Mouse (Mus musculus) ES-E14 (cell line): ENCODE measurements around the gene Gpc6.

ENCODE experiments used
- CHD2 ChIP-seq: IDR thresholded peaks from 2 replicates; pipeline ENCODE4 v1.6.1; 2014; ENCODE audit warnings: mild to moderate bottlenecking, low read depth, low read length, inconsistent platforms
- HCFC1 ChIP-seq: IDR thresholded peaks from 2 replicates; pipeline ENCODE4 v1.6.1; 2012; ENCODE audit warnings: low read length, inconsistent platforms, borderline replicate concordance; ENCODE audit not compliant: insufficient read depth
- MAFK ChIP-seq: IDR thresholded peaks from 2 replicates; pipeline ENCODE4 v1.6.1; 2014; ENCODE audit warnings: mild to moderate bottlenecking, low read depth, low read length, inconsistent platforms; ENCODE audit not compliant: insufficient read depth

GRCm38 (mm10) chr14:117824491-117824890 is 899.4 kb downstream of the Gpc6 start:
- TF ChIP-seq HCFC1 (no peak), CHD2 (no peak), MAFK (no peak)
